15 mouse cellular contexts compared by ENCODE assay signal in genomic region chr15:83299916-83300582, GRCm38 (mm10). TPM values are rescaled to one million over a fixed set of nuclear protein-coding genes. Genes with fewer than 3 reads are reported as not detected.
DNase-seq lines count a peak whose midpoint lies in the region; ATAC-seq and TF ChIP-seq lines count a peak whose summit lies in the region.
"Had no signal": no experiment of that assay in that cellular context is flagged by ENCODE, and none has a peak within 500 bp of the region (broad histone marks: within the 10 kb centered on the region; RNA-seq: fewer than 3 reads in every experiment).

No protein-coding gene starts in this region.

- ATAC-seq in hindbrain, embryonic 13.5 days (ENCODE audit: low FRiP score): no peak
- no peak for ATAC-seq in hindbrain, postnatal 0 days
- ATAC-seq in lung, postnatal 0 days: peak; percentile 25
- no peak for ATAC-seq in megakaryocyte-erythroid progenitor cell, adult 5-6 weeks (replicated peaks; ENCODE audit: low FRiP score, low TSS enrichment, poor library complexity, severe bottlenecking)
- no peak for ATAC-seq in forebrain, postnatal 0 days
- ATAC-seq: hindbrain, embryonic 16.5 days had no signal

- H3K9ac ChIP-seq in hindbrain, embryonic 13.5 days: no peak overlapping the region
- H3K9ac ChIP-seq in hindbrain, postnatal 0 days (replicated peaks; ENCODE audit: low read length): no peak overlapping the region
- H3K9ac ChIP-seq in lung, postnatal 0 days (replicated peaks; ENCODE audit: low read depth): no peak overlapping the region
- no peak overlapping the region for H3K9ac ChIP-seq in forebrain, postnatal 0 days
- H3K9ac ChIP-seq: neural tube, embryonic 15.5 days had no signal

- TF ChIP-seq CTCF in hindbrain, postnatal 0 days (IDR thresholded peaks at IDR 0.05; ENCODE audit: low read depth): no peak
- no peak for TF ChIP-seq CTCF in lung, postnatal 0 days (IDR thresholded peaks at IDR 0.05)
- TF ChIP-seq CTCF in forebrain, postnatal 0 days (IDR thresholded peaks at IDR 0.05; ENCODE audit: low read depth): no peak

- WGBS in hindbrain, embryonic 13.5 days: 58% methylated on average over 10 of the region's 10 CpGs
- WGBS in hindbrain, postnatal 0 days: 59% methylated on average over 10 of the region's 10 CpGs
- 51% methylated on average over 10 of the region's 10 CpGs for WGBS in lung, postnatal 0 days
- WGBS in forebrain, postnatal 0 days: 61% methylated on average over 10 of the region's 10 CpGs
- WGBS in heart, embryonic 10.5 days: 43% methylated on average over 10 of the region's 10 CpGs

- H3K36me3 ChIP-seq in hindbrain, embryonic 13.5 days: peaks cover 50% of the 10 kb centered on the region
- no peaks in the 10 kb centered on the region; the same call in 1 of the 2 replicates for H3K36me3 ChIP-seq in hindbrain, postnatal 0 days (ENCODE audit: insufficient read depth, low read length)
- 0 out of 2 replicates have a peak, but pooled peaks cover 8% of the 10 kb centered on the region for H3K36me3 ChIP-seq in lung, postnatal 0 days (ENCODE audit: insufficient read depth, low read length)
- H3K36me3 ChIP-seq in forebrain, postnatal 0 days (ENCODE audit: insufficient read depth): peaks cover 21% of the 10 kb centered on the region
- peaks cover 21% of the 10 kb centered on the region; the same call in 1 of the 2 replicates for H3K36me3 ChIP-seq in heart, embryonic 10.5 days

- H3K9me3 ChIP-seq in hindbrain, embryonic 13.5 days: no peaks in the 10 kb centered on the region
- no peaks in the 10 kb centered on the region for H3K9me3 ChIP-seq in hindbrain, postnatal 0 days (ENCODE audit: low read length)
- no peaks in the 10 kb centered on the region for H3K9me3 ChIP-seq in lung, postnatal 0 days (ENCODE audit: low read length)
- no peaks in the 10 kb centered on the region for H3K9me3 ChIP-seq in forebrain, postnatal 0 days (ENCODE audit: low read length)
- no peaks in the 10 kb centered on the region for H3K9me3 ChIP-seq in heart, embryonic 10.5 days
- H3K9me3 ChIP-seq: neural tube, embryonic 15.5 days had no signal

- H3K27me3 ChIP-seq in hindbrain, embryonic 13.5 days: no peaks in the 10 kb centered on the region
- H3K27me3 ChIP-seq in hindbrain, postnatal 0 days (ENCODE audit: insufficient read depth, low read length): no peaks in the 10 kb centered on the region
- no peaks in the 10 kb centered on the region for H3K27me3 ChIP-seq in lung, postnatal 0 days (replicated peaks; ENCODE audit: insufficient read depth, low read length)
- no peaks in the 10 kb centered on the region for H3K27me3 ChIP-seq in forebrain, postnatal 0 days (ENCODE audit: insufficient read depth, low read length)
- H3K27me3 ChIP-seq in heart, embryonic 10.5 days (ENCODE audit: insufficient read depth, poor library complexity, severe bottlenecking): no peaks in the 10 kb centered on the region
- H3K27me3 ChIP-seq: neural tube, embryonic 15.5 days had no signal

- H3K4me3 ChIP-seq in hindbrain, embryonic 13.5 days: no peak overlapping the region
- H3K4me3 ChIP-seq in hindbrain, postnatal 0 days (ENCODE audit: low read length): no peak overlapping the region
- H3K4me3 ChIP-seq in lung, postnatal 0 days (ENCODE audit: low read depth, low read length): no peak overlapping the region
- H3K4me3 ChIP-seq in forebrain, postnatal 0 days (ENCODE audit: low read depth, low read length): no peak overlapping the region
- no peak overlapping the region for H3K4me3 ChIP-seq in heart, embryonic 10.5 days
- H3K4me3 ChIP-seq: neural tube, embryonic 15.5 days had no signal

- no peak overlapping the region for H3K4me2 ChIP-seq in hindbrain, embryonic 13.5 days
- no peak overlapping the region for H3K4me2 ChIP-seq in hindbrain, postnatal 0 days (ENCODE audit: low read depth, low read length)
- H3K4me2 ChIP-seq in lung, postnatal 0 days (replicated peaks; ENCODE audit: low read depth, low read length): no peak overlapping the region
- no peak overlapping the region for H3K4me2 ChIP-seq in forebrain, postnatal 0 days (ENCODE audit: low read depth)
- H3K4me2 ChIP-seq: neural tube, embryonic 15.5 days had no signal

- no peak for DNase-seq in hindbrain, postnatal 0 days (ENCODE audit: low spot score)
- DNase-seq in brain, adult 2 months (ENCODE audit: low read depth, low spot score): peak; percentile 48
- DNase-seq in kidney, postnatal 10 days: peak; percentile 38
- DNase-seq in lung, postnatal 0 days (ENCODE audit: low spot score): peak; percentile 58
- no peak for DNase-seq in forebrain, postnatal 0 days
- DNase-seq in heart, embryonic 10.5 days (ENCODE audit: low spot score): no peak
- DNase-seq: cerebellum, adult 2 months; left cerebral cortex, postnatal 4 days had no signal

- H3K4me1 ChIP-seq in hindbrain, embryonic 13.5 days (replicated peaks): peaks cover 16% of the 10 kb centered on the region
- no peaks in the 10 kb centered on the region; the same call in 1 of the 2 replicates for H3K4me1 ChIP-seq in hindbrain, postnatal 0 days (ENCODE audit: insufficient read depth, low read length)
- peaks cover 11% of the 10 kb centered on the region; the same call in 1 of the 2 replicates for H3K4me1 ChIP-seq in lung, postnatal 0 days (ENCODE audit: insufficient read depth, low read depth, low read length)
- H3K4me1 ChIP-seq in forebrain, postnatal 0 days (ENCODE audit: insufficient read depth): no peaks in the 10 kb centered on the region
- peaks cover 27% of the 10 kb centered on the region for H3K4me1 ChIP-seq in heart, embryonic 10.5 days

- peak; percentile 56; the same call in 1 of the 2 replicates for TF ChIP-seq EP300 in lung, postnatal 0 days (IDR thresholded peaks at IDR 0.05)

- peak overlapping the region; percentile 52; the same call in 1 of the 2 replicates for H3K27ac ChIP-seq in hindbrain, embryonic 13.5 days
- no peak overlapping the region for H3K27ac ChIP-seq in hindbrain, postnatal 0 days
- peak overlapping the region; percentile 68 for H3K27ac ChIP-seq in lung, postnatal 0 days (ENCODE audit: low read length)
- no peak overlapping the region for H3K27ac ChIP-seq in forebrain, postnatal 0 days (ENCODE audit: low read depth, low read length)
- H3K27ac ChIP-seq in heart, embryonic 10.5 days: no peak overlapping the region
- H3K27ac ChIP-seq: macrophage; neural tube, embryonic 15.5 days had no signal

RNA-seq across cellular contexts. Expression of gene A4galt, which starts 48.5 kb away (rescaled TPM):
- polyA plus RNA-seq in hindbrain, embryonic 13.5 days (2015; fragmentation: Nextera tagmentation; extraction: Ambion mirVana): 3.0 and 4.4 TPM in 2 replicates
- total RNA-seq in hindbrain, postnatal 0 days (2014; rRNA removed): 7.1 and 14.8 TPM in 2 replicates
- 6.7 and 7.1 TPM in 2 replicates for polyA plus RNA-seq in hindbrain, postnatal 0 days (2015; fragmentation: Nextera tagmentation; extraction: Ambion mirVana)
- 15.2 and 16.0 TPM in 2 replicates for polyA plus RNA-seq in lung, postnatal 0 days (2015; fragmentation: Nextera tagmentation; extraction: Ambion mirVana)
- total RNA-seq in megakaryocyte-erythroid progenitor cell, adult 5-6 weeks (2014; fragmentation: Nextera tagmentation): not detected in 2 replicates
- not detected in 2 replicates for total RNA-seq in megakaryocyte-erythroid progenitor cell, adult 5-6 weeks (2017)
- 3.3 and 11.6 TPM in 2 replicates for total RNA-seq in forebrain, postnatal 0 days (2014; rRNA removed)
- 3.7 and 4.9 TPM in 2 replicates for polyA plus RNA-seq in forebrain, postnatal 0 days (2015; fragmentation: Nextera tagmentation; extraction: Ambion mirVana)
- not detected in 2 replicates for polyA plus RNA-seq in heart, embryonic 10.5 days (2016; fragmentation: Nextera tagmentation; extraction: Ambion mirVana)
- total RNA-seq: MEL; monocyte, adult 5-6 weeks had no signal

RNA-seq across cellular contexts. Expression of gene Arfgap3, which starts 50.0 kb away (rescaled TPM):
- polyA plus RNA-seq in hindbrain, embryonic 13.5 days (2015; fragmentation: Nextera tagmentation; extraction: Ambion mirVana): 43.8 and 46.7 TPM in 2 replicates
- total RNA-seq in hindbrain, postnatal 0 days (2014; rRNA removed): 49.6 and 59.3 TPM in 2 replicates
- 31.0 and 33.4 TPM in 2 replicates for polyA plus RNA-seq in hindbrain, postnatal 0 days (2015; fragmentation: Nextera tagmentation; extraction: Ambion mirVana)
- polyA plus RNA-seq in lung, postnatal 0 days (2015; fragmentation: Nextera tagmentation; extraction: Ambion mirVana): 41.1 and 44.2 TPM in 2 replicates
- 25.2 and 32.4 TPM in 2 replicates for total RNA-seq in megakaryocyte-erythroid progenitor cell, adult 5-6 weeks (2014; fragmentation: Nextera tagmentation)
- total RNA-seq in megakaryocyte-erythroid progenitor cell, adult 5-6 weeks (2017): 23.1 and 32.1 TPM in 2 replicates
- 41.0 and 41.2 TPM in 2 replicates for total RNA-seq in forebrain, postnatal 0 days (2014; rRNA removed)
- polyA plus RNA-seq in forebrain, postnatal 0 days (2015; fragmentation: Nextera tagmentation; extraction: Ambion mirVana): 32.0 and 33.7 TPM in 2 replicates
- 25.8 and 27.5 TPM in 2 replicates for polyA plus RNA-seq in heart, embryonic 10.5 days (2016; fragmentation: Nextera tagmentation; extraction: Ambion mirVana)

Comparison
In these comparisons a context has a peak if more than half of its experiments do, and no peak if none do; other contexts are left out.
1. H3K27ac ChIP-seq: peak in hindbrain, embryonic 13.5 days (single experiment) and lung, postnatal 0 days (single experiment); none in hindbrain, postnatal 0 days (single experiment), forebrain, postnatal 0 days (single experiment) and heart, embryonic 10.5 days (single experiment).
2. DNase-seq: peak in brain, adult 2 months (single experiment), kidney, postnatal 10 days (single experiment) and lung, postnatal 0 days (single experiment); none in hindbrain, postnatal 0 days (single experiment), forebrain, postnatal 0 days (single experiment) and heart, embryonic 10.5 days (single experiment).